Mouse (Mus musculus) layer of hippocampus, adult 6 months (tissue): ENCODE measurements around the gene Gm5795. TPM values are rescaled to one million over a fixed set of nuclear protein-coding genes. Genes with fewer than 3 reads are reported as not detected.

ENCODE experiments used
- long read RNA-seq, 2 experiments: library from polyadenylated mRNA; unstranded; transcript quantifications; one replicate each; pipeline ENCODE4 v2.0.0; 2019 to 2020
- polyA plus RNA-seq: library from polyadenylated mRNA; unstranded; fragments of <200 nt; fragmentation: Nextera tagmentation; gene quantifications from 2 replicates; pipeline ENCODE4 v1.2.3, GENCODE M21; 2021

The Gm5795 gene
- not detected in 2 replicates for polyA plus RNA-seq
- long read RNA-seq, experiment 1 = 0 reads
- long read RNA-seq, experiment 2 = 0 reads

GRCm38 (mm10) chr14:3187955-3188354, at the start of gene Gm5795:
TSS of gene Gm5795 (plus strand) at chr14:3188255.

GRCm38 (mm10) chr14:3208272-3209152, 20.5 kb downstream of the Gm5795 start, which contains the start of gene D830030K20Rik:
TSS of gene D830030K20Rik (plus strand) at chr14:3208488.

Other genes starting within 250 kb of the Gm5795 start
- gene Gm2888, start 158.3 kb upstream of the Gm5795 start, polyA plus RNA-seq = not detected in 2 replicates
- gene Gm2897, start 139.0 kb upstream of the Gm5795 start, polyA plus RNA-seq = 0.75 and 0.78 TPM in 2 replicates
- not detected in 2 replicates for gene Gm10340, start 54.3 kb upstream of the Gm5795 start, polyA plus RNA-seq
- gene D830030K20Rik, start 20.2 kb downstream of the Gm5795 start, polyA plus RNA-seq = 6.6 and 7.5 TPM in 2 replicates
- 0.40 and 0.75 TPM in 2 replicates for gene Gm2956, start 144.4 kb downstream of the Gm5795 start, polyA plus RNA-seq
- gene Gm10413, start 206.8 kb downstream of the Gm5795 start, polyA plus RNA-seq = not detected in 2 replicates
- gene Gm10409, start 224.4 kb downstream of the Gm5795 start, polyA plus RNA-seq = 2.2 and 2.7 TPM in 2 replicates
- gene Gm3005, start 239.8 kb downstream of the Gm5795 start, polyA plus RNA-seq = 0.40 and 0.73 TPM in 2 replicates